Mouse (Mus musculus) cerebellum, adult 9-10 months (tissue): Measurements from ENCODE around the gene Bmp2k.

Source experiments
- DNase-seq: peaks from one replicate; pipeline ENCODE4 v3.0.0; 2022

The Bmp2k gene

DNA sequence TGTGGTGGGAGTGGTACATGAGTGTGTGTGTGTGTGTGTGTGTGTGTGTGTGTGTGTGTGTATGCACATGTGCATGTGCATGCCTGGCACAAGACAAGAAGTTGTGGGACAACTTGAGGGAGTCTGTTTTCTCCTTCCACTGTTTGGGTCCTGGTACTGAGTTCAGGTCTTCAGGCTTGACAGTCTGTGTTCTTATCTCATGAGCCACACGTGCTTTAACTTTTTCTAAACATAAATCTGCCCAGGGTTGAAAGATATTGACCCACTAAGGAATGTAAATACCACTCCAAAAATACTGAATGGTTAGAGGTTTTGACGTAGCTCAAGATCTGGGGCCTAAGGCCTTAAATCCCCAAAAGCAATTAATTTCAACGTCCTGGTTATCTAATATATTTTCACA, 23.8 kb upstream of the Bmp2k start:
- DNase-seq, result no peak

DNA sequence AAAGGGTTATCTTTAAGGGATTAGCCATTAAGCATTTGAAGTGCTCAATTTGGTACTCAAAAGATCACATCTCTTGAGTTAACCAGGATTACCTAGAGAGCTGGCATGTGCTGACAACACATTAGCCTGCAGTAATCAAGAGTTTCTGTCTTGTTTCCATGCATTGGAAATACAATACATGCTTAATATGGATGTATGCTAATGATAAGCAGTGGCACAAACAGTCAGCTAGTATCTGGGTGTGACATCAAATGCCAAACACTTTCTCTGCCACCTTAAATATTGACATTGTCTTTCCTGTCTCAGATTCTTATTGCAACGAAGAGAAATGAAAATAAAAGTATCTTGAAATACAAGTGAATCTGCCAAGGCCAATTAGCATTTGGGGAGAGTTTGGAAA, 22.8 kb upstream of the Bmp2k start:
- no peak for DNase-seq

DNA sequence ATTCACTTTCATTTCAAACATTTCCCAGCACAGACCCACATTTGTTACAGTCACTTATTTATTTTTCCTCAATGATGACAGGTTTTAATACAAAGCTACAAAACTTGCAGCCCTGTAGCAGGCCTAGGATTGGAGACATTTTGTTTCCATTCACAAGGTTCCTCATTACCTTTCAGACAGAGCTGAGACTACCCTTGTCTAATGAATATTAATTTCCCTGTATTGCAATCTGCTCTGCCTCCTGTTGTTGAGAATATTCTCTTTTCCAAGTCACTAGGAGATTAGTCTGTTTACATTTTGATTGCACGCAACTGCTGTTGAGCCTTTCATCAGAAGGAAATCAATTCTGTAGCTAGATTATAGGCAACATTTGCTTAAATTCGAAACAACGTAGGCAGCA, 22.4 kb upstream of the Bmp2k start:
- DNase-seq, result no peak

DNA sequence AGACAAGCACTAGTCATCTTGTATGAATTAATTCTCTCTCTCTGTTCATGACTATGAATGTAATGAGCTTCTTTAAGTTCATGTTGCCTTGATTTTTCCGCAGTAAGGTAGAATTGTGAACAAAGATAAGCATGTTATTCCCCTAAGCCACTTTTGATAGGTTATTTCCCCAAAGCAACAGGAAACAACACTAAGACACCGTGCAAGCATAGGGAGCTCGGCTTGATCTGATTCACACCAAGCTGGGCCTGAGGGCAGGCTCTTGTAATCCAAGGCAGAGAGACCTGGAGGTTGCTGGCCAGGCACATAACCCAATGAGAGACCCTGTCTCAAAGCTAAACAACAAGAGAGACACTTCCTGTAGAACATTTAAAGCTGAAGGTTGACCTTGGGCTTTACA, 21.3 kb upstream of the Bmp2k start:
- no peak for DNase-seq

DNA sequence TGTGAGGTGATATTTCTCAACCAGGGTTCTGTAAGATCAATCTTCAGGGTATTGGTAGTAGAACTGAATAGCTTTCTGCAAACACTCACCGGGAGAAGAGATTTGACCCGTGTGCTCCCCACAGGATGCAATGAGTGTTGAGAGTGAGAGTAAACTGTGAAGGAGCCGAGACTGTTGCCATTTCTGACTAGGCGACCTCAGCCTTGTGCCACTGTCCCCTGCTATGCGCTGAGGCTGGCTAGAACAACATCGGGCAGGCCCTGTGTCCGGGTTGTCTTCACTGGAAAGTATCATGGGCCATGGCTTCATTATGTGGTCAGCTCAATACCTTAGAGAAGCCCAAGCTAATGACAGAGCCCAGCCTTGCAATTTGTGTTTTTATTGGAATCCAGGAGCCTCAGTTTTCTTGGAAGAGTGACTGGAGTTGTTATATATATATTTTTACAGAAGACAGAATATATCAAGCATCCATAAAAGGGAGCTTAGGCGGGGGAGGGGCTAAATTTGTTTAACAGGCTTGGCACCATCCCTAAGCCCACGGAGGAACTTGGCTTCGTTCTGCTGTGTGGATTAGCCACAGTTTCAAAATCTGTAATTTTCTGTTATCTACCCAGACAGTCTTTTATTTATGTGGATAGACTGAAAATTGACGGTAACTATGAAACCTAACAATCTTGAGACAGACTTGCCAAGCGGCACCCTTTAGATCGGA, 18.0 kb upstream of the Bmp2k start:
- no peak for DNase-seq

DNA sequence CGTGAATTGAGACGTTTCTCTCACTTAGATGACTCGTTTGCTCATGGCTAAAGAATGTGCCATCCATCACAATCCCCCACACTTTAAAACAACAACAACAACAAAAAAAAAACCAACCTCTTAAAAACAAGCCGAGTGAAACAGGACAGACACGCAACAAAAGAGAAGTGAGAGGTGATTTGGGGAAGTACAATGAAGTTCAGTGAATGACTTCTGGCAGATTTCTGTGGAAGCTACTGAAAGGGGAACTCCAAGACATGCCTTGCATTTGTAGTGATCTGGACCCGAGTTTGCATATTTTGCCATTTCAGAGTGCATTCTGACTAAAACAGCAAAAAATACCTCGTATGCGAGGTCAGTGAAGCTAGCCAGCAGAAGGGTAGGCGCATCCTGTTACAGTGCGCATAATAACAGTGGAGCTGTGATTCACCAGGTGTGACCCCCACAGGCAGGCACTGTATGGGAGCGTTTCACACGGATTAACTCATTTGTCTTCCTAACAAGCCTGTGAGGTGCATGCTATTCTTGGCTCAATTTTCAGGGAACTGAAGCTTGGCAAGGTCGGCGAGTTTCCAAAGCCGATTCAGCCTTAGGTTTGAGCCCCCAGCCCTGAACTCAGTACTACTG, 17.4 kb upstream of the Bmp2k start:
- DNase-seq, result no peak

DNA sequence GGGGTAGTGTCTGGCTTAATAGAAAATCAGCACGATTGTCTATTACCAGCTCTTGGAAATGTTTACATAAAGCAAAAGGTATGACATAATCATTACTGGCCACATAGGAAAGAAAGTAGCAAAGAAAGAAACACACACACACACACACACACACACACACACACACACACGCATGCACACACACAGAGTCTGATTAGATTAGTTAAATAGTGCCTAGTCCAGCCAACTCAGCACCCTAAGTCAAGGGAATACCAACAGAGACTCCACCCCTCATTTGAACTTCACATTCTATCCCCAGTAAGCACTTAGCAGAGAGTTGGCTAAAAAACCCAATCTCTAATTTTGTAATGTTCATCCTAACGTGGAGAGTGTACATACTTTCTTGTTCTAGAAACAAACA, 15.5 kb upstream of the Bmp2k start:
- no peak for DNase-seq

DNA sequence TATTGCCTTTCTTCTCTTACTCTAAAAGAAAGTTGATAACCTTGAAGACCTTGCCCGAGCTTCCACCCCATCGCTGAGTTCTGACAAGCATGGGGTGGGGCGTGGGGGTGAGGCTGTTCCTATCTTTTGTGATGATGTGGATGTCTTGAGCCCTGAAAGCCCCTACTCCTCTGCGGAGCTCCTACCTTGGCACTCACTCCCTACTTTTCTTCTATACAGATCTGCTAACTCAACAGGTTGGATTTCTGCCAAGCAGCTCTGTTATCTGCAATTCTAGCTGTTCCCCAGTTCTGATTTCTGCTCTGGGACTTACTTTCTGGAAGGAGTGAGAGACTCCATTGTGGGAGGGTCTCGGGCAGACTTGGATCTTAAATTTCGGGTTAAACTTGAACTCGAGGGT, 14.3 kb upstream of the Bmp2k start:
- DNase-seq, result no peak

DNA sequence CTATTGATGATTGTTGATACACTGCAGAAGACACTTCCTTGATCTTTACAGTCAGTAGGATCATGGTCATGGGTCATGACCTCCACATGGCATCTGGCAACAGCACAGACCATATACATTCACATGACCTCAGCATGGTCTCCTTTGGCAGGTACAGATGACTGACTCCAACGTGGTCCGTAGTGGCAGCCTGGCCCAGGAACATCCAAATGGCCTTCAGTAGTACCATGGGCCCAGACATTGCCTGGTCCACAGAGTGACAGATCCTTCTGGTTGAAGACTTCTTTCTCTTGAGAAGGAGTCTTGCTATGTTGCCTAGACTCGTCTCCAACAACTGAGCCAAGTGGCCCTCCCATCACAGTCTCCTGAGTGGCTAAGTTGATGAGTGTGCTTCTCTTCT, 10.6 kb upstream of the Bmp2k start:
- DNase-seq, result no peak

DNA sequence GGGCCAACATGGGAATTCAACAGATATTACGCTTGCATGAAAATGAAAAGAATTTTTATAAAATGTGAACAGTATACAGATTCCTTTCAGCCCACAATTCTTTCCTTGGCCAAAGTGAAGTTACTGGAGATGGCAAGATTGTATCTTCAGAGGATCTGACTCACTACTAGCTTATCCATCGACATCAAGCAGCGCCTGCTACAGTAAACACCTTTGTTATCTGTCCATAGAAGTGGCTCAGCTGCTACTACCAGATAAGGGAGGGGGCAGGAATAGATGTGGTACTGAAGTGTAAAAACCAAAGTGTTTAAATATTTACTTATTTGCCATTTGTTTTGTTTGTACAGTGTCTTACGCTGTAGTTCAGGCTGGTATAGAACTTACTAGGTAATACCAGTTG, 8.6 kb upstream of the Bmp2k start:
- no peak for DNase-seq

DNA sequence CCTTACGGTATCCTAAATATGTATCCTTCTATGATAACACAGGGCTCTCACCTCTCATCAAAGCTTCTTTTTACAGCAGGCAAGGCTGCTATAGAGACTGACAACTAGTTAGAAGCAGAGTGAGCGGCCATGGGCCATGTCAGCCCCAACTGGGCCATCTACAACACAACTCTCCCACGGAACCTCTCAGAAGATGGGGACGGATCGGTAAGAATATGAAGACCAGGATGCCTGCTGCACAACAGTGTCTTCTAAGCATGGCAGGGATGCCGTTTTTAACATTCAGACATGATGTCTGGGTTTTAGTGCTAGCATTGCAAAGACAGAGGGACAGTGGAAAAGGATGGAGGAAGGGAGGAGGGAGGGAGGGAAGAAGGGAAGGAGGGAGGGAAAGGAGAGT, 6.3 kb upstream of the Bmp2k start:
- DNase-seq, result no peak

DNA sequence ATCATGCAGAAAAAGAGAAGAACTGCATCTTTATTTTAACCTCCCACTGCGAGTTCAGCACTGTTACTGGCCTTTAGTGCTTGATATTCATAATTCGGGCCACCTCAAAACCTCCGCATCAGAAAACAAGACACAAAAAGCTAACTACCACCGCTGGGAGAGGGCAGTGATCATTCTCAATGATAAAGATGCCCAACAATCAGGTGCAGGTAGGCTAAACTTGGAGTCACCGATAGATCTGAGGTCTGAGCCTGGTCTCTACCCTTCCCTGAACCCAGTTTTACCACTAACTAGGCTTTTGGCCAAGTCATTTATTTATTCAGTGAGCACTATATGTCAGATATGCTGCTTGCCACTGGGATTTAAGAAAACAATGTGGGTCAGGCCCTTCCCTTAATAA, 4.8 kb upstream of the Bmp2k start:
- no peak for DNase-seq

DNA sequence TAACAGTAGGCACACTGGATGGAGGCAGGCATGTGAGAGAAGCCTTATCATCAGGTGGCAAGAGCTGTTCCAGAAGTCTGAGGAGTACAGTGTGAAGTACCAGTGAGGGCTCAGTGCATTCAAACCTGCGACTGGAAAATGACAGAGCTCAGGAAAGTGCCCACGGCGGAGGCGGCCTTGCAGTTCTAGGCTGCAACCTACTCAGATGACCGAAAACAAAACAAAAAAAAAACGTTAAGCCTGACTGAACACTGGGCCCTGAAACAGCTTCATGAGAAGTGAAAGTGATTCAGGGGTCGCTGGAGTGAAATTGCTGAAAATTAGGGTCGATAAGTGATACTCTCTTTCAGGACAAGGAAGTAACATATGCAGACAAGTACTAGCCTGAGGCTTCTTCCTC, 4.4 kb upstream of the Bmp2k start:
- DNase-seq, result no peak

DNA sequence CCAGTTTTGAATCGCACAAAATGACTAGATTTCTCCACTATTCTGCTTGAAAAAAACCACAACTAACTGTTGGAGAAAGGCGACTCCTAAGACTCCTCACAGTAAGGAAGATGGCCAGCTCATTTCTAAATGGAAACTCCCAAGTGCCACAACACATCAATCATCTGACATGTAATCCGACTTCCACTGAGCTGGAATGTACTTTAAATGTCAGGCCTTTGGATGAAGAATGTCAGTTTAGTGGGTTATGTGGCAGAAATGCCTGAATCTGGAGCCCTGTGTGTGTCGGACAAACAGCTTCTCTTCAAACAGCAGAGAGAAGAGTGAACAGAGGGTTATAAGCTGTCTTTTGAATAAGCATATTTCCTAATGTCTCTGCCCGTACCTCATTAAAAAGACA, 1.7 kb upstream of the Bmp2k start:
- DNase-seq, result no peak

DNA sequence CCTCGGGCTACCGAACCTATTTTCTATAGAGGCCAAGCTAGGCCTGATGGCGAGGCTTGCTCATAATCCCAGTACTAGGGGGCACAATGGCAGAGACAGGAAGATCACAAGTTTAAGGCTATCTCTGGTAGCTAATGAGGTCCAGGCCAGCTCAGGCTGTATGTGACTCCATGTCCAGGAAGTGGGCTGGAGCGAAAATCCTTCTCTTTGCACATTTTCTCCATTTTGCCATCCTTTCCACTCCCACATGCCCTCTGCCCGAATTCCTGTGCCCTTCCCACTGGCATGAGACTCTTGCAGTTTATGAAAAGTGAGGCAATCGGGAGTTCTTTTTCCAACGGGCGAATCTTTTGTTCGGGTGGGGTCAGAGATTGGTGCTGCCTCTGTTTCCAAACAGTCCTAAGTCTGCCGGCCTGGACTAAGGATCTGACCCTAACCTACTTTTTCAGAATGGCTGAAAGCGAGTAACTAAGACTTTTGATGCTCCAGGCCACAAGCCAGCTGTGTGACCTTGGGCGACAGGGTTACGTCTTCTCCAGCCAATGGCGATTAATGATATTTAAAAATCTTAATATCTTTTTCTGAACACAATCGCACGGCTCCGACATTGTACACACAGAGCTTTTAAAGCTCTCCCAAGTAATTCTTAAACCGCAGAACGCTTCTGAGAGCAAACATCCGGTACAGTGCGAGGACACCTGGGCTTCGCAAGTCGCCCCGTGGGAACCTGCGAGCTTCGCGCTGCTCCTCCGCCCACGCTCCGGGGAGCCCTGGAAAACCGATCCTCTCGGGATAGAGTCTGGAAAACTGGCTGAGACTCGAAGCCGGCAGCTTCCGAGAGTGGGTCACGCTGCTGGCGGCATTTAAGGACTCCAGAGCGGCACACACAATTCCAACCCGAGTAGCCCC, 834 bp upstream of the Bmp2k start:
- DNase-seq, result peak; percentile 40

DNA sequence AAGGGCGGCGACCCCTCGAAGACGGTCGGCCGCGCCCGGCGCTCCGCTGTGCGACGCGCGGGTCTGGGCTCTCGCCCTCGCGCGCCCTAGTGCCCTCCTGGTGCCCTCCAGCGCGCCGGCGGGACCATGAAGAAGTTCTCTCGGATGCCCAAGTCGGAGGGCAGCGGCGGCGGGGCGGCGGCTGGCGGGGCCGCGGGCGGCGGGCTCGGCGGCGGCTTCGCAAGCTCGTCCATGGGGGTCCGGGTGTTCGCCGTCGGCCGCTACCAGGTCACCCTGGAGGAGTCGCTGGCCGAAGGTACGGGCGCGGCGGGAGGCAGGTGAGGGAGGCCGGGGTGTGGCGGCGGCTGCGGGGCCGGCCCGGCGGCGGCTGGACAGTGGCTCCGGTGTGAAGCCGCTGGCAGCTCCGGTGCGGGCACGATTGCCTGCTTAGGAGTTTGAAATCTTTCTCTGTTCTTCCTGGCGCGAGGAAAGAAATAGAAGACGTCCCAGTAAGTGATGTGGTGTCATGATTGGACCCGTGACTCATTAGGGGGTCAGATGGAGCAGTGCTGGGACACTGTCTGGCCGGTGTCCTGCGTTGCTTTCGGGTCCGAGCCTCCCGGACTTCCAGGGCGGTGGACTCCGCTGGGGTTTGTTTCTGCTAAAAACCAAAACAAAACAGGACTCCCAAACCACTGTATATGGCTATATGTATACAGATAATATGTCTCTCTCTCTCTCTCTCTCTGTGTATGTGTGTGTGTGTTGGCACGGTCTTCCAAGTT, 495 bp downstream of the Bmp2k start:
- DNase-seq, result peak; percentile 55

DNA sequence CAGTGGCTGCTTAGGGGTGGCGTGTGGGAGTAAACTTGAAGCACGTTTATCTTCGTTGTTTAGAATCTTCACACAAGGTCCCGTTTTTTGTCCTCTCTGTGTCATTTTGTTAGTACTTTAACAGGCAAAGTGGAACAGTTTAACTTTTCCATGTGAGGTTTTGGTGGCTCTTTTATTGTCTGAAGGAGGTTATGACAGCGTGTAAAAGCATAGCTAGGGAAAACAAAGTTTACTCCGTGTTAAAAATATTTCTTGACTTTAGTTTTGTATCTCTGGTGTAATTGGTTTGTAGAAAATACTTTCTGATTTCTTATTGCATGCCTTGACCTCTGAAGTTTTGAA, 1.0 kb downstream of the Bmp2k start:
- DNase-seq, result peak; percentile 18

DNA sequence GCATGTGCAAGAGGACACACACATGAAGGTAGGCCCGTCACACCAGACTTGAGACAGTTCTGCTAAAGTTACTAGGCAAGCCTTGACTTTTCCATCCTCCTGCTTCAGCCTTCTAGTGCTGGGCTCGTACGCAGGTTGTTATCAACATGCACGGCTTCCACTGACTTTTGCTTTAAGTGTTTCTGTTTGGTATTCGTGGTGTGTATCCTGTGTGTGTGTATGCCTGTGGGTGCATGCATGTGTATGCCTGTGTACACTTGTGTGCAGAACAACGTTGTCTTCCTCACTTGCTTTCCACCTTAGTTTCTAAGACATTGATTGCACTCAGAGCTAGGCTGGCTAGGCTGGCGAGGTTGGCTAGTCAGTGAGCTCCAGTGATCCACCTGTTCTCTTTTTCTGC, 2.1 kb downstream of the Bmp2k start:
- no peak for DNase-seq

DNA sequence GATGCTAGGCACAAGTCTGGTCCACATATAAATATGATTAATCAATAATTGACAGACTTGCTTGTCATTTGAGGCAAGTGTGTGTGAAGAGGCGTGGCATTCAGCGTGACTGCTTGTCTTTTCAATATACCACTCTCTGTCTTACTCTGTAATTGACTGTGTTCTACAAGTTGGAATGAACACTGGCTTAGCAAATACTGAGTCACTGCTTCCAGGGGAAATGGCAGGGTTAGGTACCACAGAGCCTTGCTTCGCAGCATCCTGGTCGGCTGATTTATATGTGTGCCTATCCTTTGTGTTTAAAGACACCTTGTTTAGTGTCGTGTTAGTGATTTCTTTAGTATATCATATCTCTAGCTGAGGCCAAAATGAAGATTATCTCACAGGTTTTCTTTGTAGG, 3.0 kb downstream of the Bmp2k start:
- no peak for DNase-seq

DNA sequence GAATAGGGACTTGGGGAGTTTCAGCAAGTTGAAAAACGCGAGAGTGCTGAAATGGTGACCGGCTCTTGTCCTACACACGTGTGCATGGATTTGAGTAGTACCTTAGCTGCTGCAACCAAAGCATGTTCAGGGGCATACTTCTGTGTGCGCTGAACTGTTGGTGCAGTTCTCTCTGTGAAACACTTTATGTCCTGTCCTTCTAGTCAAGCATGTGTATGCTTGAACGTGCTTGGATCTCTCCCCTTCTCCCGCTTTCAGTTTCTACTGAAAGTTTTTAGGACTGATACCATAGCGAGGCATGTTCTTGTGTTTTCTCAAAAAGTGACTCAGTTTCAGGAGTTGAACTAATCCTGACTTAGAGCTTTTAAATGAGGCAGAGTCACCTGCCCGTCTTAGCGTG, 3.7 kb downstream of the Bmp2k start:
- no peak for DNase-seq

DNA sequence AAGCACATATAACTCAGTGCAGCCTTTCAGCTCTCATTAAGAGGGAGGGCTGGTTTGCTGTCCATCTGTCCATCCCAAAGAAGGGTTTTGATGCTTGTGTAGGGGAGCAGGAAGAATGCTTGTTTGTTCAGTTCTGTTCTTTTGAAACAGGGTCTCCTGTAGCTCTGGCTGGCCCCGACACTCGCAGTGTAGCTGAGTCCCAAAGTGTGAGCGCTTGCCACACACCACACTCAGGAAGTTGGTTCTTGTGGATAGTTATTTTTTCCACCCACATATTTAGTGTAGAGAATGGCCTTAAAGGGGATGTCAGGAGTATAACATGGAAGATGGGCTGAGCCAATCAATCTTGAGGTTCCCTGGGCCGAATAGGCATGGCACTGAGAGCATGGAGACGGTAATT, 4.1 kb downstream of the Bmp2k start:
- DNase-seq, result no peak

DNA sequence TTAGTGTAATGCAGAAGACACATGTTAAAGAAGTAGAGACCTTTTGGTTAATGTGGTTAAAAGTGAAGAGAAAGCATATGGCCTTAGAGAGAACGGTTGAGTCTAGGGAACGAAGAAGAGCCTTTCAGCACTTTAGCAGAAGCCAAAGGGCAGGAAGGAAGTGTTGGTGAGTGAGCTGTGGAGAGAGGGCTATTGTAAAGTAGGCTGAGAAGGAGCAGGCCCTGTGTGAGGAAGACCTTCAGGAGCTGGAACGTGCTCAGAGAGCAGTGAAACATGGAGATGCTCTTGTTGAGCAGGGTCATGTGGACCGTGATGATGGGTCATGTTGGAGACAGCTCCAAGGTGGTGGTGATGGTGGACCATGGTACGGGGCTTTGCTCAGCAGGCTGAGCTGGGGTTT, 4.8 kb downstream of the Bmp2k start:
- DNase-seq, result no peak

DNA sequence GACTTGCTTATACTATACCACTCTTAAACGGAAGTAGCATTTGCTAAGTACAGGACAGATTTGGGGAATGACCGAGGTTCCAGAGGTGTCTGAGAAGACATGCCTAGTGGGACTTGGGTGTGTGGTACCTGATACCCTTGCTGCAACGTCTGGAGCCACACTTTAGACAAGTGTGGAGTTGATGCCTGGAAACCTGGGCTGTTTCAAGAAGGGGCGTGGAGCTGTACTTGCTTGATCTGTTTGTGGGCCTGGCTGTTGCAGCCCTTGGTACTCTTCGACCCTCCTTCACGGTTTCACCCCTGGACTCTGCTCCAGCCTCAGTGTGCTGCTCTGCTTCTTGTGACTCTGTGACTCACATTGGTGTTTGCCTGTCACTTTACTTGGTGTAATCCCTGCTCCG, 5.4 kb downstream of the Bmp2k start:
- no peak for DNase-seq
